Mouse (Mus musculus) forebrain, postnatal 0 days (tissue): ENCODE results near the gene Gm4450. TPM values are rescaled to one million over a fixed set of nuclear protein-coding genes. Genes with fewer than 3 reads are reported as not detected.
"Not testable (repeated sequence)": the region's sequence is repeated elsewhere in the genome, so short reads cannot be mapped to it uniquely, and the experiment has no call there.

Experiments
- ATAC-seq: fragments of 200-750 bp; cut with Nextera tagmentation; 2 replicates; pipeline ENCODE4 v1.8.0; 2017; ENCODE audit warnings: mild to moderate bottlenecking, moderate library complexity
- DNase-seq: peaks from one replicate; pipeline ENCODE4 v3.0.0-alpha.2; 2015
- H3K27ac ChIP-seq: fragments of 300-500 bp; sonication (generic); 2 replicates; pipeline ENCODE4 v1.5.1; 2014; ENCODE audit warnings: low read depth, mild to moderate bottlenecking, antibody characterized with exemption, low read length, moderate library complexity, mixed read lengths
- H3K27me3 ChIP-seq: fragments of 300-500 bp; sonication (generic); 2 replicates; pipeline ENCODE4 v1.6.1; 2014; ENCODE audit warnings: mild to moderate bottlenecking, low read length, mixed read lengths; ENCODE audit not compliant: insufficient read depth
- H3K36me3 ChIP-seq: fragments of 300-500 bp; sonication (generic); 2 replicates; pipeline ENCODE4 v1.6.1; 2014; ENCODE audit warnings: mild to moderate bottlenecking, moderate library complexity; ENCODE audit not compliant: insufficient read depth
- H3K4me1 ChIP-seq: fragments of 300-500 bp; sonication (generic); 2 replicates; pipeline ENCODE4 v1.6.1; 2014; ENCODE audit warnings: antibody characterized with exemption; ENCODE audit not compliant: insufficient read depth
- H3K4me2 ChIP-seq: fragments of 300-500 bp; sonication (generic); 2 replicates; pipeline ENCODE4 v1.6.1; 2014; ENCODE audit warnings: low read depth, mild to moderate bottlenecking, moderate library complexity
- H3K4me3 ChIP-seq: fragments of 300-500 bp; sonication (generic); 2 replicates; pipeline ENCODE4 v1.5.1; 2014; ENCODE audit warnings: low read depth, low read length, mixed read lengths
- H3K9ac ChIP-seq: fragments of 300-500 bp; sonication (generic); 2 replicates; pipeline ENCODE4 v1.6.1; 2014; ENCODE audit warnings: mild to moderate bottlenecking
- H3K9me3 ChIP-seq: fragments of 300-500 bp; sonication (generic); 2 replicates; pipeline ENCODE4 v1.6.1; 2016; ENCODE audit warnings: low read length
- WGBS: fragments of 180-500 bp; shearing (Covaris S2); extraction: QIAGEN DNeasy Blood & Tissue Kit; methylation state at CpG from one replicate; pipeline ENCODE4 v1.1.7; 2014; 5-methylcytosine and 5-hydroxymethylcytosine counted together
- polyA plus RNA-seq: library from polyadenylated mRNA; unstranded; fragments of >200 nt; fragmentation: Nextera tagmentation; extraction: Ambion mirVana; gene quantifications from 2 replicates; pipeline ENCODE4 v1.2.1, GENCODE M21; 2015
- total RNA-seq: library from RNA; depleted of rRNA; stranded (reverse); fragments of >200 nt; gene quantifications from 2 replicates; pipeline ENCODE4 v1.2.3, GENCODE M21; 2014; rRNA removed

Gm4450 gene
- total RNA-seq, result not detected in 2 replicates
- not detected in 2 replicates for polyA plus RNA-seq

- not testable (repeated sequence) for H3K9ac ChIP-seq, H3K4me2 ChIP-seq, H3K4me3 ChIP-seq, H3K27ac ChIP-seq, H3K36me3 ChIP-seq, DNase-seq, ATAC-seq, H3K4me1 ChIP-seq, H3K27me3 ChIP-seq, H3K9me3 ChIP-seq
- no CpG with 5 or more reads among the region's 1 CpGs for WGBS
Measured at GRCm38 (mm10) chr3:98457026-98457425, at the start of gene Gm4450. TSS of gene Gm4450 (minus strand) at chr3:98457126.

GRCm38 (mm10) chr3:98497401-98497800 lies 40.5 kb upstream of the Gm4450 start:
- not testable (repeated sequence) for H3K9ac ChIP-seq, ATAC-seq, H3K4me1 ChIP-seq, DNase-seq, H3K27me3 ChIP-seq, H3K36me3 ChIP-seq, H3K9me3 ChIP-seq, H3K4me2 ChIP-seq, H3K4me3 ChIP-seq, H3K27ac ChIP-seq

DNA sequence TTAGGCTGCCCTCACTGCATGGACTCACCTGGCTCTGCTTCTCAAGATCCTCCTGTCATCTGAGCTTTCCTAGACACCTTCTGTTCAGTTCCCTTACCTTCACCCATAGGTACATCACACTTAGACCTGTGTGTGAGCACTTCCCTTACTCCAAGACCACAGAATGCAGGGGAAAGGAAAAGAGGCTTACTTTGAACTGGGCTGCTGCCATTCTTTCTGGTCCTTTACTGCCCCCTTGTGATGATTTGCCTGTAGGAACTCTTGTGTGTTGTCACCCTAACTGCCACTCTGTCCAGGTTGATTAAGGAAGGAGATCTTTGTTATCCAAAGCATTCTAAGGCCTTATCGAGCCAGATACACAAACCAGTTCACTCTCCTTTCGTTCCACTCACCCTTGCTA lies 39.8 kb upstream of the Gm4450 start:
- H3K4me2 ChIP-seq, H3K27ac ChIP-seq, H3K36me3 ChIP-seq, DNase-seq, H3K4me3 ChIP-seq, H3K27me3 ChIP-seq, H3K9me3 ChIP-seq, H3K9ac ChIP-seq, H3K4me1 ChIP-seq: not testable (repeated sequence)
- WGBS, result no CpG with 5 or more reads among the region's 2 CpGs
- ATAC-seq, result peak; percentile 56; the same call in 1 of the 2 replicates

- H3K36me3 ChIP-seq, H3K27me3 ChIP-seq, H3K9ac ChIP-seq, H3K27ac ChIP-seq, H3K4me3 ChIP-seq, H3K4me2 ChIP-seq, ATAC-seq, H3K4me1 ChIP-seq, DNase-seq, H3K9me3 ChIP-seq: not testable (repeated sequence)
Measured at GRCm38 (mm10) chr3:98495055-98495454, 38.1 kb upstream of the Gm4450 start.

GRCm38 (mm10) chr3:98494184-98494583 lies 37.3 kb upstream of the Gm4450 start:
- H3K9ac ChIP-seq, H3K27me3 ChIP-seq, H3K4me2 ChIP-seq, H3K4me1 ChIP-seq, H3K9me3 ChIP-seq, H3K36me3 ChIP-seq, ATAC-seq, H3K4me3 ChIP-seq, DNase-seq, H3K27ac ChIP-seq: not testable (repeated sequence)

DNA sequence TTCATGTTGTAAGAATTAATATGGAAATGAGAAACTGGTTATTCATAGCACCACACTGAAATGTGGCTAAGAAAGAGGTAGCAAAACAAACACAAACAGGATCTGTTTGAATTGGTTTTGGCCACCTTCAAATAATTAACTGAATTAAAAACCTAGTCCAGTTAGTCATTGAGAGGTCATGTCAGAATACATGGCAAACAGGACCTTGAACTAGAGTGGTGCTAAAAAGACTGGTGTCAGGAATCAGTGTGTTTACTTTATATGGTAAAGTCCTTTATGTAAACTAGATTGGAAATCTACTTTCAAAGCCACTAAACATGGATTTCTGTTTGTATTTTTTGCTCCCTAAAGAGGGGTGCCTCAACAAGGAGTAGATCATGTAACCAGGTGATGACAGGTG lies 14.6 kb upstream of the Gm4450 start:
- not testable (repeated sequence) for H3K4me3 ChIP-seq, H3K9me3 ChIP-seq, ATAC-seq, H3K9ac ChIP-seq, H3K36me3 ChIP-seq, H3K27me3 ChIP-seq, H3K27ac ChIP-seq, DNase-seq, H3K4me1 ChIP-seq, H3K4me2 ChIP-seq

DNA sequence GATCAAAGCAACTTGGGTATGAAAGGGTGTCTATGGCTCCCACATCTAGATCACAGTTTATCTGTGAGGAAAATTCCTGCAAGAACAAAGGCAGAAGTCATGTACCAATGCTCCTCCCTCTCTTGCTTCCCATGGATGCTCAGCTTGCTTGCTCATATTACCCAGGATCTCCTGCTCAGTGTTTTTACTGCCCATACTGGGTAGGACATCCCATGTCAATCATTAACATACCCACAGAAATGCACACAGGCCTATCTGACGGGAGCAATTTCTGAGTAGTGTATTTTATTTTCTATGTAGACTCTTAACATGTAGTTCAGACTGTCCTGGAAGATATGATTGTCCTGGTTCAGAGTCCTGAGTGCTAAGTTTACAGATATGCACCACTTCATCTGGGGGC lies 14.1 kb upstream of the Gm4450 start:
- DNase-seq, H3K9me3 ChIP-seq, H3K4me3 ChIP-seq, H3K4me2 ChIP-seq, H3K27me3 ChIP-seq, H3K4me1 ChIP-seq, H3K36me3 ChIP-seq, H3K9ac ChIP-seq, H3K27ac ChIP-seq, ATAC-seq: not testable (repeated sequence)
- WGBS, result no CpG with 5 or more reads among the region's 1 CpGs

GRCm38 (mm10) chr3:98469323-98469722 lies 12.4 kb upstream of the Gm4450 start:
- not testable (repeated sequence) for H3K9ac ChIP-seq, H3K4me2 ChIP-seq, H3K4me3 ChIP-seq, H3K4me1 ChIP-seq, H3K9me3 ChIP-seq, H3K27me3 ChIP-seq, H3K27ac ChIP-seq, DNase-seq, H3K36me3 ChIP-seq
- ATAC-seq, result peak; percentile 56; the same call in 1 of the 2 replicates
- WGBS, result no CpG with 5 or more reads among the region's 2 CpGs

- H3K9me3 ChIP-seq, H3K4me2 ChIP-seq, H3K27me3 ChIP-seq, H3K36me3 ChIP-seq, H3K4me1 ChIP-seq, H3K27ac ChIP-seq, H3K9ac ChIP-seq, ATAC-seq, DNase-seq, H3K4me3 ChIP-seq: not testable (repeated sequence)
- WGBS, result 69% methylated on average over 5 of the region's 5 CpGs
Measured at GRCm38 (mm10) chr3:98453786-98454185, 3.1 kb downstream of the Gm4450 start.

DNA sequence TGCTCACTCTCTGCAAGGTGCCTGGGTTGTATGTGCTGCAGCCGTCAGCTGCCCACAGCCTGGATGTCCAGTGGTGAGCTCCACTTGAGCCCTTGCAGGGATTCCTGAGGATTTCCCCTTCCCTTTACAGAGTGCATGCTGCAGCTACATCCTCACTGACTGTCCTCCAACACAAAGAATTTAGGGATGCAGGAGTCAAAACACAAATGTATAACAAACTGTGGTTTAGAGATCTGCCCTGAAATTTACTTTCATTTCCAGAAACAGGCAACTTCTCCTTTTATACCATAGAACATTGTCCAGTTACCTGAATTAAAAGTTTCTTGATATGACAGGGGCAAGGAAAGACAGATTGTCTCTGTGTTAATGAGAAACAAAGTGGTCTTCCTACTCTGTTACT lies 13.0 kb downstream of the Gm4450 start:
- not testable (repeated sequence) for H3K9ac ChIP-seq, ATAC-seq, H3K27me3 ChIP-seq

More for the DNA sequence above, 13.0 kb downstream of the Gm4450 start:
- DNase-seq, H3K4me2 ChIP-seq, H3K27ac ChIP-seq, H3K9me3 ChIP-seq, H3K4me1 ChIP-seq, H3K36me3 ChIP-seq, H3K4me3 ChIP-seq: not testable (repeated sequence)
- no CpG with 5 or more reads among the region's 1 CpGs for WGBS
